Mouse (Mus musculus) erythroblast, embryonic 14.5 days (primary cell): ENCODE data around the gene Sh3bp4. TPM values are rescaled to one million over a fixed set of nuclear protein-coding genes. Genes with fewer than 3 reads are reported as not detected.

Source experiments
- H3K27me3 ChIP-seq: 2 replicates; pipeline ENCODE4 v1.6.1; 2012; ENCODE audit warnings: inconsistent platforms; ENCODE audit not compliant: control insufficient read depth
- H3K36me3 ChIP-seq: 2 replicates; pipeline ENCODE4 v1.6.1; 2012; ENCODE audit warnings: mild to moderate bottlenecking, inconsistent platforms; ENCODE audit not compliant: control insufficient read depth
- H3K4me1 ChIP-seq: 2 replicates; pipeline ENCODE4 v1.6.1; 2012; ENCODE audit warnings: inconsistent platforms; ENCODE audit not compliant: control insufficient read depth
- H3K4me3 ChIP-seq: replicated peaks from 2 replicates; pipeline ENCODE3; 2012; ENCODE audit warnings: moderate library complexity, mild to moderate bottlenecking, inconsistent platforms
- H3K9me3 ChIP-seq: 2 replicates; pipeline ENCODE4 v1.6.1; 2012; ENCODE audit warnings: low read length, inconsistent platforms, mixed read lengths; ENCODE audit not compliant: control insufficient read depth
- GATA1 ChIP-seq: IDR thresholded peaks from 2 replicates; pipeline ENCODE4 v1.6.1; 2012; ENCODE audit warnings: low read length, inconsistent platforms, mixed read lengths
- TAL1 ChIP-seq: IDR thresholded peaks from 3 replicates; pipeline ENCODE4 v1.6.1; 2012; ENCODE audit warnings: low read length, inconsistent platforms, mixed read lengths
- polyA plus RNA-seq: library from polyadenylated mRNA; stranded (reverse); fragments of >175 nt; gene quantifications from 2 replicates; pipeline ENCODE4 v1.2.3, GENCODE M21; 2012

Sh3bp4 gene
- polyA plus RNA-seq: 0.01 TPM in 1 of 2 replicates, not detected in the other

DNA sequence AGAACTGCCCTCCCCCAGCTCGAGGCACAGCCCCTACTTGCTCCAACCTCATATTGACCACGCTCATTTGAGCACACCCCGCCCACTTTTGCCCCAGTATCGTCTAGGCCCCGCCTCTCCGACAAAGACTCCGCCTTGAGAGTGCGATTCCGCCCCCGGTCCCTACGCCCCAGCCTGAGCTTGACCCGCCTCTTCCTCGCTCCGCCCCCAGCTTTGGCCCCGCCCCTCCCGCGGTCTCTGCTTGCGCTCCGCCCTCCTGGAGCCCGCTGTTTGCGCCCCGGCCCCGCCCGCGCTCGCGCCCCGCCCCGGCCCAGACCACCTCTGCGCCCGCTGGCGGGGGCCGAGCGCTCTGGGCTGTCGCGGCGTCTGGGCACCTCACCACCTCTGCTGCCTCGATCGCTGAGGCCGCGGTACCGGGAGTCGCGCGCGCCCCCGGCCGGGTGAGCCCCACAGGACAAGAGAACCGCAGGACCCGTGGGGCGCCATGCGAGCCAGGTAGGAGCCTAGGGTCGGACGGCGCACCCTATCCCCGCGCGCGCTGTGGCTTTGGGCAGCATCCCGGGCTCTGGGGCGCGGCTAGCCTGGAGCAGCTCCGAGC is at the start of gene Sh3bp4:
Sh3bp4 (plus strand) TSS at position 313 of the 598 bp plus-strand sequence.
- Histone ChIP-seq H3K4me3 (peak within 1 kb of the TSS; percentile 57), H3K4me1 (peaks cover 15% of the 10 kb centered on the region), H3K9me3 (peaks cover 2% of the 10 kb centered on the region; the same call in 1 of the 2 replicates), H3K36me3 (no peaks in the 10 kb centered on the region), H3K27me3 (peaks cover 44% of the 10 kb centered on the region)
- TF ChIP-seq GATA1 (no peak), TAL1 (no peak)

DNA sequence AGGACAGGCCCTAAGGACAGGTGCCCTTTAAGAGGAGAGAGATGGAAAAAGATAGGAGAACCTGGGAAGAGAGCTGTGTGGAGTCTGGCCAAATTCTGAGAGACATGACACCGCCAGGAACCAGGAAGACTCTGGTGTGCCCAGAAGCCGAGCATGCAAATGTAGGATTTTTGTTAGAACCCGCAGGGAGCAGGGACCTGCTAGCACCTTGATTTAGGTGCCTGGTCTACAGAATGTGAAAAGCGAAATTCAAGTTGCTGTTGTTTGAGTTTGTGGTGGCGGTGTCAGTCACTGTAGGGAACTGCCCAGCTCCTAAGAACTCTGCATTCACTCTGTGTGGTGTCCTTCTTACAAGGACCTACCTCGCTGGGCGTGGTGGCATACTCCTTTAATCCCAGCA is 47.2 kb upstream of the Sh3bp4 start:
- Histone ChIP-seq H3K4me1 (no peaks in the 10 kb centered on the region), H3K27me3 (no peaks in the 10 kb centered on the region), H3K4me3 (no peak overlapping the region), H3K36me3 (no peaks in the 10 kb centered on the region), H3K9me3 (no peaks in the 10 kb centered on the region)
- TF ChIP-seq GATA1: no peak
- TF ChIP-seq TAL1: no peak

DNA sequence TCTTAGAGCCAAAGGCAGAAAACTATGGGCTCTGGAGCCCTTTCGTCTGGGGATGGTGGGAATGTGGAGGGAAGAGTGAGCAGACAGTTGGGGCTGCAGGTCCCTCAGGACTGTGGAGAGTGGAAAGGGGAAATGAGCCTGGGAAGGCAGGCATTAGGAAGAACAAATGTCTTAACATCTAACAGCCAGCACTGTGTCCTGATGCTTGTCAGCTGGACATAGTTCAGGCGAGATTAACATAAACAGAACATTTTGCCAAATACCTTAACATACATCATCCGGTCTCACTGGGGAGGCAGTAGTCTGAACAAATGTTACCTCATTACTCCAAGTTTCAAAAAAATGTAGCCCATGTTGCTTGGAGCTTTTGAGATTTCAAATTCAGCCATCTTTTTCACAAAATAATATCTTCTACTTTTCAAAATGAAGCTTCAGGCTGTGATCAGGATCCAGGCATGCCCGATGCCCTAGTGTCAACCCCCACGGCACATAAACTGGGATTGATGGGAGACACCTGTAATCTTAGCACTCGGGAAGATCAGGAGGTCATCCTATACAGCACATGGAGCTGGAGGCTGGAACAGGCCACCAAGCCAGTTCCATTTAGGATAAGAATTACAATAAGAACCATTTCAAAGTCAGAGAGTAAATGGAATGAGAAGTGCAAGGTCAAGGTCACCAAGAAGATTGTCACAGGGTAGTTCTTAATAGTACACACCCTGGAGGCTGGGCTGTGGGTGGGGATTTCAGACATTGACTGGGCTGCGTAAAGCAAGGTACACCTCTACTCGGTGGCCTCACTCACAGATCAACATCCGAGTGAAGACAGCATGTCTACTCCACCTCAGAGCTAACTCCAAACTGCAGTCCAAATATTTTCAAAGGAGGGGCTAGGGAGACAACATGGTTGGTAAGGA is 45.3 kb upstream of the Sh3bp4 start:
- TF ChIP-seq GATA1: no peak
- TF ChIP-seq TAL1: no peak
- Histone ChIP-seq H3K36me3 (no peaks in the 10 kb centered on the region), H3K4me1 (no peaks in the 10 kb centered on the region), H3K4me3 (no peak overlapping the region), H3K9me3 (no peaks in the 10 kb centered on the region), H3K27me3 (no peaks in the 10 kb centered on the region)

DNA sequence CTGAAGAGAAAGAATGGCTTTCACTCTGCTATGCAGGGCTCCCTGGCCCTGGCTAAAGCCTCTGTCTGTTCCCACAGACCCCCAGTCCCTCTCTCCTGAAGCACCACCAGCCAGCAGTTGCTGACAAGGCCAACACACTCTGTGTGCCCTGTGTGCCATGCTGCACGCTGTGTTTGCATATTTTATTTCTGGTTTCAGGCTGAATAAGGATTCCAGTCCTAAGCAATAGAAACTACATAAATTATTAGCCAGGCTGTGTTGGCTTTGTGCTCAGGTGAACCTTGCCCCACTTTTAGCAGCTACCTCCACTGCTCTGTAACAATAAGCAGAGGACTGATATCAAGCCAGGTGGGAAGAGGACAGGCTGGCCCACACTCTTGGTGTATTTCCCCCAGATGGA is 44.2 kb upstream of the Sh3bp4 start:
- no peaks in the 10 kb centered on the region for H3K9me3 ChIP-seq
- H3K36me3 ChIP-seq: no peaks in the 10 kb centered on the region
- H3K27me3 ChIP-seq: no peaks in the 10 kb centered on the region
- TF ChIP-seq GATA1 (no peak), TAL1 (no peak)
- H3K4me3 ChIP-seq: no peak overlapping the region
- H3K4me1 ChIP-seq: no peaks in the 10 kb centered on the region

DNA sequence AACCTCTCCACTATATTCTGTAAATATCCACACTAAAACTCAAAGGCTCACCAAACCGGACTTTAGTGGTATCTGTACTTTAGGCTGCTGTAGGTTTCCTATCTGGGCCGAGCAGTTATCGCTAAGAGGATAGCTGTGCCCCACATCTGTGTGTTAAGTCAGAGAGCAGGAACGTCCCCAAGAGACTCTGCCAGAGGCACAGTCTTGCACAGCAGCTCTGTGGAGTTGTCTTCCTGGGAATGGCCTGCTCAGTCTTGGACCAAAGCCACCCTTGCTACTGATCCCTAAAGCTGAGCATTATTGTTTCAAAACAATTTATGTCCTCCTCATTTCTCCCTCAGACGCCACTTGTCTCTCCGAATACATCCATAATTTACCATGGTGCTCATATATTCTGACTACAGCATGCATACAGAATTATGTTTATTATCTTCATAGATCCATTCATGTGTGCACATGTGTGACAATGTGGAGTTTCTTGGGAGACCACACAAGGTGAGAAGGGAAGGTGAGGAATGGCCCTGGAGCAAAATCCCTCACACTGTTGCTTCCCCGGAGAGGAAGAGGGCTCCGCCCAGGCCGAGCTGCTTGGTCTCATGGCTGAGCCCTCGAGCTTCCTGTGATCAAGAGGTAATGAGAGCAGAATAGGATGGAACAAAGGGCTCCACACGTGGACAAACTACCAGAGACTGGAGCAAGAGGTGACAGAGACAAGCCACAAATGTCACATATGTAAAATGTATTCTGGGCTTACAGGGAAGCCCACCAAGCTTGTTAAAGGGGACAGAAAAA is 40.9 kb upstream of the Sh3bp4 start:
- Histone ChIP-seq H3K9me3 (no peaks in the 10 kb centered on the region), H3K4me3 (no peak overlapping the region), H3K36me3 (no peaks in the 10 kb centered on the region), H3K27me3 (no peaks in the 10 kb centered on the region), H3K4me1 (no peaks in the 10 kb centered on the region)
- no peak for TF ChIP-seq TAL1
- no peak for TF ChIP-seq GATA1

DNA sequence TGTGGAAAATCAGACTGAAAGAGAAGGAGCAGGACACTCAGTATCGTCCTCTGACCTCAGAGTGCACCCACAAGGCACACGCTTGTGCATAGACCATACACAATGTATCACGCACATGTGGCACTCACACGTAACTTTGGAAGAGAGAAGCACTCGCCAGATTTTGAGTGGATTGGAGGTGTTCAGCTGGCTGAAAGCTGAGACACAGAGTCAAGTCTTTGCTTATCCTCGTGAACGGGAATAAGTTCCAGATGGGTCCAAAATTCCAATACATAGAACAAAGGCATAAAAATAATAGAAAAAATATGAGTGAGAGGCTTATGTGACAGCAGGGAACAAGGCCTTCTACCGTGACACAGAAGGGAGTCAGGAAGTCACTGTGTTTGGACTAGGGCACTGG is 36.6 kb upstream of the Sh3bp4 start:
- Histone ChIP-seq H3K36me3 (no peaks in the 10 kb centered on the region), H3K9me3 (no peaks in the 10 kb centered on the region), H3K4me3 (no peak overlapping the region), H3K27me3 (no peaks in the 10 kb centered on the region), H3K4me1 (no peaks in the 10 kb centered on the region)
- TF ChIP-seq TAL1: no peak
- no peak for TF ChIP-seq GATA1

DNA sequence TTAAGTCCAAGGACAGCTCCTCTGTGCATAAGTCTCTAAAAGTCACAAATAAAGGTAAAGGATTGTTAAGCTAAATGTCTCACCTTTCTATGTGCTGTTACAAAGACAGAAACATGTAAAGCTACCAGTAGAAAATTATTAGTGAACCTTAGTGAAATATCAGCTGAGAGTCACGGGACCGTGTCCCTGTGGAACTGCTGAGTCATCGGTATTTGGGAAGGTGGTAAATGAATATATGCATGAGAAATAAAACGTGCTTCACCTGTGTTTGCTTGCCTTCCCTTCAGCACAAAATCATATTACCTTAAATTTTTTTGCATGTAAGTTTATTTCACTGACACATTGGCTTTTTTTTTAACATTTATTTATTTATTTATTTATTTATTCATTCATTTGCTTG is 36.2 kb upstream of the Sh3bp4 start:
- no peak for TF ChIP-seq GATA1
- TF ChIP-seq TAL1: no peak
- H3K9me3 ChIP-seq: no peaks in the 10 kb centered on the region
- H3K27me3 ChIP-seq: no peaks in the 10 kb centered on the region
- H3K4me3 ChIP-seq: no peak overlapping the region
- no peaks in the 10 kb centered on the region for H3K36me3 ChIP-seq
- H3K4me1 ChIP-seq: no peaks in the 10 kb centered on the region

DNA sequence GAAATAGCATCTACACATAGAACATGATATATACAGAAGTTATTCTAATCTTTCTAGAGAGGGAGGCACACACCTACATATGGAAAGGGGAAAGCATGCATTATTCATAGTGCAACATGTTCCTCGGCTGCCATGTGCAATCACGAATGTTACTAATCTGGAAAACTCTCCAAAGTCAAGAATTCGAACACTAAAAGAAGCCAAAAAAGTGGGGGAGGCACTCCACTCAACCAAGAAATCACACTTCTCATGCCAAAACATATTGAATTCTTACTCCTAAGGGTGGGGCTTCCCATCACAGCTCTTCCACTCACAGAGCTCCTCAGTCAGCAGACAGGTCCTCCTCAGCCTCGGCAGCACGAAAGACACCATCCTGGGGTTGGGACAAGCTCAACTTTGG is 35.1 kb upstream of the Sh3bp4 start:
- Histone ChIP-seq H3K9me3 (no peaks in the 10 kb centered on the region), H3K4me3 (no peak overlapping the region), H3K27me3 (no peaks in the 10 kb centered on the region), H3K4me1 (no peaks in the 10 kb centered on the region), H3K36me3 (no peaks in the 10 kb centered on the region)
- TF ChIP-seq GATA1 (no peak), TAL1 (no peak)

DNA sequence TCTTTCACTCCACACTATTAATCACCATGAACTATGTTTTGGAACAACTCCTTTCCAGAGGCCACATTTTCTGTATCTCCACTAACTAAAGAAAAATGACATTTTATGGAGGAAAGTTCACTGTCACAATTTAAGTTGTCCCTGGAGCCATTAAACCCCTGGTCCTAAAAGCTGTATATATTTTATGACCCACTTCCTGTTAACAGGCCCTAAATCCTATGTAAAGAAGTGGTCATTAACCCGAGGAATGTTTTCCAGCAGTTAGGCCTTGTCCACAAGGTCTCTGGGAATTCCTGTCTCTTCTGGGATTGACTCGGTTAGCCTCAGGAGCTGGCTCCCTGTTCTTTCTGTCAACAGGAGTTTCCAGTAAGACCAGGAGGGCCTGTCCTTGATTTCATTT is 30.4 kb upstream of the Sh3bp4 start:
- H3K4me3 ChIP-seq: no peak overlapping the region
- H3K36me3 ChIP-seq: no peaks in the 10 kb centered on the region
- TF ChIP-seq TAL1 (no peak), GATA1 (no peak)
- no peaks in the 10 kb centered on the region for H3K4me1 ChIP-seq
- no peaks in the 10 kb centered on the region for H3K27me3 ChIP-seq
- no peaks in the 10 kb centered on the region for H3K9me3 ChIP-seq
